Mouse (Mus musculus): Measurements from ENCODE around the gene Btn1a1. TPM values are rescaled to one million over a fixed set of nuclear protein-coding genes. Genes with fewer than 3 reads are reported as not detected.
A peak's percentile ranks its signal among the peaks of the same experiment; 100 is the strongest.

The Btn1a1 gene
- polyA plus RNA-seq, 1 experiment from 2014 or later = 0.11 TPM

DNA sequence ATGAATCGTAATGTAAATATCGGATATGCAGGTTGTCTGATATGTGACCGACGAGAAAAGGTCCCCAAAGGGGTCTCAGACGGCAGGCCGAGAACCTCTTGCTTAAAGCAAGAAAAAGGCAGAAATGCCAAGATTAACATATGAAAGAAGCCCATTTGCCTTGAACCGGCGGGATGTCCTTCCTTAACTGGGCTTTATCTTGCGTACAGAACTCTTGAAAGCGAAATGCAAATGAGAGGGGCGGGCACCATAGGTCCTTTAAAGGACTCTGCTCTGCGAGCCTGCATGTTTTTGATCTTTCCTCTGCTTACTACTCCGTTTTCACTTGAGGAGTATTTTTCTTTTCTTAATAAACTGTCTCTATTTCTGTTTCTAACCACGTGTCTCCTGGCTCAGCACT is 26.3 kb upstream of the Btn1a1 start:
- WGBS = 11% methylated on average over 14 of the region's 14 CpGs
- no peak overlapping the region for H3K27ac ChIP-seq (ENCODE audit: low read depth)
- no peaks in the 10 kb centered on the region for H3K9me3 ChIP-seq (ENCODE audit: control insufficient read depth, low read length)
- H3K9ac ChIP-seq (ENCODE audit: low read length) = no peak overlapping the region; the same call in 1 of the 2 replicates
- H3K27me3 ChIP-seq (replicated peaks; ENCODE audit: control insufficient read depth, insufficient read depth, low read length) = no peaks in the 10 kb centered on the region
- DNase-seq (ENCODE audit: low spot score) (no peak), ATAC-seq (replicated peaks; ENCODE audit: low FRiP score, low TSS enrichment, low read depth) (no peak)
- H3K4me1 ChIP-seq (replicated peaks; ENCODE audit: control insufficient read depth, insufficient read depth, low read length) = 0 out of 2 replicates have a peak, but pooled peaks cover 13% of the 10 kb centered on the region
- peak overlapping the region; percentile 46 for H3K4me2 ChIP-seq (ENCODE audit: low read length)
- H3K4me3 ChIP-seq (ENCODE audit: low read depth, low read length) = peak overlapping the region; percentile 23
- H3K36me3 ChIP-seq (ENCODE audit: control insufficient read depth, insufficient read depth, low read length) = no peaks in the 10 kb centered on the region

DNA sequence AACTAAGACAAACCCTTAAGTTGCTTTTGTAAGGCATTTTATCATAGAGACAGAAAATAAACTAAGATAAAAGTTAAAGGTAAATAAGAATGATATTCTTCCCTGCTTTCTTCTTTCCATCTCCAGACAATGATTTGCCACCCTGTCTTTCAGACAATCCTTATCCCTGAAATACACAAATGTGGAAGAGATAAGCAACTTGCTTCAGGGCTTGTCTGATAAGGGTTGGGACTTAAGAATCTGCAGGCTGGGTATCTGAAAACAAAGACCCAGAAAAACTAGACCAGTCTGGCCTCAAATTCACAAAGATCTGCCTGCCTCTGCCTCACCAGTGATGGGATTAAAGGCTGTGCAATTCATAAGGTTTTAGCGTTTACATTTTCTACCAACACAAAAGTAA is 25.6 kb upstream of the Btn1a1 start:
- Histone ChIP-seq H3K4me3 (ENCODE audit: low read depth, low read length) (no peak overlapping the region), H3K9me3 (ENCODE audit: control insufficient read depth, low read length) (no peaks in the 10 kb centered on the region), H3K36me3 (ENCODE audit: control insufficient read depth, insufficient read depth, low read length) (no peaks in the 10 kb centered on the region), H3K4me1 (replicated peaks; ENCODE audit: control insufficient read depth, insufficient read depth, low read length) (0 out of 2 replicates have a peak, but pooled peaks cover 10% of the 10 kb centered on the region), H3K27me3 (replicated peaks; ENCODE audit: control insufficient read depth, insufficient read depth, low read length) (no peaks in the 10 kb centered on the region), H3K4me2 (ENCODE audit: low read length) (no peak overlapping the region), H3K9ac (ENCODE audit: low read length) (no peak overlapping the region), H3K27ac (ENCODE audit: low read depth) (no peak overlapping the region)
- ATAC-seq (replicated peaks; ENCODE audit: low FRiP score, low TSS enrichment, low read depth) (no peak), DNase-seq (ENCODE audit: low spot score) (no peak)
- WGBS = 15% methylated on average over 1 of the region's 1 CpGs

DNA sequence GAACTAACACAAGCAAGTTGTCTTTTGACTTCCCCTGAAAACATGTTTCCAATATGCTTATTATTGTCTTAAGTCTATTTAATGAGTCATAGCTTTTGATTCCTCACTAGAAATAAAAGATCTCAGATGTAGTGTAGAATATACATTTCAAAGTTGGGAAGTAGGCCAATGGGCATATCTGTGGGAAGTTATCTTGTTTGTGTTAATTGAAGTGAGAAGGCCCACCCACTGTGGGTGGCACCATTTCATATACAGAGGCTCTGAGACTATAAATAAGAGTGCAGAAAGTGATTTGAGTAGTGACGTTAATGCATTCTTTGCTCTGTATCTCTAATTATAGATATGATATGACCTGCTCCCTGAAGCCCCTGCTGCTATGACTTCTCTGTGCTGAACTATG is 25.2 kb upstream of the Btn1a1 start:
- Histone ChIP-seq H3K27ac (ENCODE audit: low read depth) (no peak overlapping the region), H3K27me3 (replicated peaks; ENCODE audit: control insufficient read depth, insufficient read depth, low read length) (no peaks in the 10 kb centered on the region), H3K9me3 (ENCODE audit: control insufficient read depth, low read length) (no peaks in the 10 kb centered on the region), H3K4me2 (ENCODE audit: low read length) (no peak overlapping the region), H3K4me3 (ENCODE audit: low read depth, low read length) (no peak overlapping the region), H3K4me1 (replicated peaks; ENCODE audit: control insufficient read depth, insufficient read depth, low read length) (0 out of 2 replicates have a peak, but pooled peaks cover 10% of the 10 kb centered on the region), H3K9ac (ENCODE audit: low read length) (no peak overlapping the region), H3K36me3 (ENCODE audit: control insufficient read depth, insufficient read depth, low read length) (no peaks in the 10 kb centered on the region)
- DNase-seq (ENCODE audit: low spot score) (no peak), ATAC-seq (replicated peaks; ENCODE audit: low FRiP score, low TSS enrichment, low read depth) (no peak)
- 61% methylated on average over 1 of the region's 1 CpGs for WGBS

DNA sequence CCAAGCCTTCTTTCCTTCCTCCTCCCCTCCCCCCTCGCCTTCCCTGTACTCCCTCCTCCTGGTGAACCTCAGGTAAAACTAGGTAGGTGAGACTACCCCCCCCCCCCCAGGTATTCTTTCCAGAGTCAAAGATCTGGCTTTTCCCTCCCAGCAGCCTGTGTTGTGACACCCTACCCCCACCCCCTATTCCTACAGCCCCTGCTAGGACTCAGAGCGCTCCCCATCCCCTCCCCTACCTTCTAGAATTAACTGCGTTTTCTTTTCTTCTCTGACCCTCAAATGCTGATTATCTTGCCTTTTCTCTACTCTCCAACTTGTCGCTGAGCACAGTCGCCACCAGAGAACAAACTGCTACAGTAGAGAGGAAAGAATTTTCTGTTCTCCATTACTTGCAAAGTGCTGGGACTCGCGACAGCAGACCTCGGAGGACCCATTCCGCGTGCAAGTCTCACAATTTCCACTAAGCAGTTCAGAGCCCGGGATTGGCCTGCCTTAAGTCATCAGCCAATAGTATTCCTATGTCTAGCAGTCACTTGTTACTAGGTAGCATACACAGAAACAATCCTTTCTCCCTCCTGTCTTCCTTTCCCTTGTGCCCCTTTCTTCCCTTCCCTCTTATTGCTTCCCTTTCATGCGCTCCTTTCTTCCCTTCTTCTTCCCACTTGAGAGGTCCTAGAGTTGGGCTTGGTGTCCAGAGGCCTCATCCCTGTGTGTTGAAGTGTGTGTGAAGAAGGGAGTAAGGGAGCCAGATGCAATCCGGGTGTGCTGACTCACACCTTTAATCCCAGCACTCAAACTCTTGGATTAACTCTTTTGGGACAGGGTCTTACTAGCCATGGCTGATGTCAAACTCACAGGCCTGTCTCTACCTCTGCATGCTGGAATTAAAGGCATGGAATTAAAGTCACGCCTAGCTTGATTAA is 23.0 kb upstream of the Btn1a1 start, which contains the start of gene Btn2a2:
Gene Btn2a2, minus strand, starts transcription at position 458 of the 923 bp plus-strand sequence.
- Histone ChIP-seq H3K27ac (ENCODE audit: low read depth) (no peak within 1 kb of the TSS), H3K4me3 (ENCODE audit: low read depth, low read length) (peak within 1 kb of the TSS; percentile 37), H3K9me3 (ENCODE audit: control insufficient read depth, low read length) (no peaks in the 10 kb centered on the region), H3K27me3 (replicated peaks; ENCODE audit: control insufficient read depth, insufficient read depth, low read length) (no peaks in the 10 kb centered on the region), H3K4me2 (ENCODE audit: low read length) (peak within 1 kb of the TSS; percentile 72), H3K9ac (ENCODE audit: low read length) (0 out of 2 replicates have a peak within 1 kb of the TSS, but pooled peaks have one; percentile 27), H3K36me3 (ENCODE audit: control insufficient read depth, insufficient read depth, low read length) (no peaks in the 10 kb centered on the region), H3K4me1 (replicated peaks; ENCODE audit: control insufficient read depth, insufficient read depth, low read length) (0 out of 2 replicates have a peak, but pooled peaks cover 10% of the 10 kb centered on the region)
- peak; percentile 97 for ATAC-seq (replicated peaks; ENCODE audit: low FRiP score, low TSS enrichment, low read depth)
- 2% methylated on average over 13 of the region's 14 CpGs for WGBS
- peak; percentile 73 for DNase-seq (ENCODE audit: low spot score)

DNA sequence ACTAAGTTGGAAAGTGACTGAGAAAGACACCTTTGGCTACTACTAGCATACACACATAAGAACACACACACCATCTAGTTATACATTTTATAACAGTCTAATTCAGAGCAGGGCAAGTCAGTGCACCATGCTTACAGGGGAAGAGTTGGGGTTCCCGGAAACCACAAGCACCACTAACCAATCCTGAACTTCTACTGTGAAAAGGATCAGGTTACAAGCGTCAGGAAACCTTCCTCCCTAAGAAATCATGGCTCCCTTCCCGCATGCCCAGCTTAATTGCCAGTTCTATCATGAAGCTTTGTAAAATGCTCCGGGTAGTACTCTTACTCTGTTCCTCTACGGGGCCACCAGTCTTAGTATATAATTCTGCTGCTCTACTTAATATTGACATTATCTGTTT is 19.6 kb upstream of the Btn1a1 start:
- ATAC-seq (replicated peaks; ENCODE audit: low FRiP score, low TSS enrichment, low read depth) (no peak), DNase-seq (ENCODE audit: low spot score) (no peak)
- 45% methylated on average over 5 of the region's 5 CpGs for WGBS
- Histone ChIP-seq H3K4me2 (ENCODE audit: low read length) (no peak overlapping the region), H3K9ac (ENCODE audit: low read length) (no peak overlapping the region), H3K27me3 (replicated peaks; ENCODE audit: control insufficient read depth, insufficient read depth, low read length) (no peaks in the 10 kb centered on the region), H3K4me3 (ENCODE audit: low read depth, low read length) (no peak overlapping the region), H3K9me3 (ENCODE audit: control insufficient read depth, low read length) (no peaks in the 10 kb centered on the region), H3K36me3 (ENCODE audit: control insufficient read depth, insufficient read depth, low read length) (no peaks in the 10 kb centered on the region), H3K4me1 (replicated peaks; ENCODE audit: control insufficient read depth, insufficient read depth, low read length) (0 out of 2 replicates have a peak, but pooled peaks cover 4% of the 10 kb centered on the region), H3K27ac (ENCODE audit: low read depth) (no peak overlapping the region)

DNA sequence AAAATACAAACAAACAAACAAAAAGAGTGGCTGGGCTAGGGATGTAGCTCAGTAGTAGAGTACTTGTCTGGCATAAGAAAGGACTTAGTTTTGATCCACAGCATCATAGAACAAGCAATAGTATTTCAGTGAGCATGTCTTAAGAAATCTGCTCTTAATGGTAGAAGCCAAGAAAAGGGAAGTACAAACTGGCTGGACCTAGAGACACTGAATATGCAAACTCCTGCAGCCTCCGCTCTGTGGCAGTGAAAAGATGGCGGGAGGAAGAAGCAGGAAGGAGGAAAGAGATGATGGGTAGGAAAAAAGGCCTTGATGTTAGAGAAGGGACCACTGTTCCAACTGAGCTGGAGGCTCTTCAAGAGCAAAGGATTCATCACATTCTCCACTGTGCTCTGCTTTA is 17.5 kb upstream of the Btn1a1 start:
- Histone ChIP-seq H3K4me2 (ENCODE audit: low read length) (no peak overlapping the region), H3K9ac (ENCODE audit: low read length) (no peak overlapping the region), H3K36me3 (ENCODE audit: control insufficient read depth, insufficient read depth, low read length) (no peaks in the 10 kb centered on the region), H3K4me1 (replicated peaks; ENCODE audit: control insufficient read depth, insufficient read depth, low read length) (0 out of 2 replicates have a peak, but pooled peaks cover 4% of the 10 kb centered on the region), H3K27ac (ENCODE audit: low read depth) (no peak overlapping the region), H3K4me3 (ENCODE audit: low read depth, low read length) (no peak overlapping the region), H3K27me3 (replicated peaks; ENCODE audit: control insufficient read depth, insufficient read depth, low read length) (no peaks in the 10 kb centered on the region), H3K9me3 (ENCODE audit: control insufficient read depth, low read length) (no peaks in the 10 kb centered on the region)
- DNase-seq (ENCODE audit: low spot score) (no peak), ATAC-seq (replicated peaks; ENCODE audit: low FRiP score, low TSS enrichment, low read depth) (no peak)
- 90% methylated on average over 2 of the region's 2 CpGs for WGBS

GRCm38 (mm10) chr13:23475658-23476057 is 10.0 kb upstream of the Btn1a1 start:
- H3K4me1 ChIP-seq (replicated peaks; ENCODE audit: control insufficient read depth, insufficient read depth, low read length) = no peaks in the 10 kb centered on the region
- no peaks in the 10 kb centered on the region for H3K27me3 ChIP-seq (replicated peaks; ENCODE audit: control insufficient read depth, insufficient read depth, low read length)
- no peak overlapping the region for H3K4me2 ChIP-seq (ENCODE audit: low read length)
- H3K9me3 ChIP-seq (ENCODE audit: control insufficient read depth, low read length) = no peaks in the 10 kb centered on the region
- WGBS = 34% methylated on average over 2 of the region's 2 CpGs
- ATAC-seq (replicated peaks; ENCODE audit: low FRiP score, low TSS enrichment, low read depth) = no peak
- H3K9ac ChIP-seq (ENCODE audit: low read length) = no peak overlapping the region
- no peaks in the 10 kb centered on the region for H3K36me3 ChIP-seq (ENCODE audit: control insufficient read depth, insufficient read depth, low read length)
- no peak overlapping the region for H3K27ac ChIP-seq (ENCODE audit: low read depth)
- DNase-seq (ENCODE audit: low spot score) = no peak
- H3K4me3 ChIP-seq (ENCODE audit: low read depth, low read length) = no peak overlapping the region

GRCm38 (mm10) chr13:23466911-23467310 is 1.2 kb upstream of the Btn1a1 start:
- H3K27me3 ChIP-seq (replicated peaks; ENCODE audit: control insufficient read depth, insufficient read depth, low read length) = no peaks in the 10 kb centered on the region
- H3K27ac ChIP-seq (ENCODE audit: low read depth) = no peak overlapping the region
- H3K9me3 ChIP-seq (ENCODE audit: control insufficient read depth, low read length) = no peaks in the 10 kb centered on the region
- ATAC-seq (replicated peaks; ENCODE audit: low FRiP score, low TSS enrichment, low read depth) = peak; percentile 76
- no peak overlapping the region for H3K4me3 ChIP-seq (ENCODE audit: low read depth, low read length)
- H3K36me3 ChIP-seq (ENCODE audit: control insufficient read depth, insufficient read depth, low read length) = no peaks in the 10 kb centered on the region
- 5% methylated on average over 9 of the region's 9 CpGs for whole genome bisulfite sequencing
- DNase-seq (ENCODE audit: low spot score) = peak; percentile 86
- no peak overlapping the region for H3K4me2 ChIP-seq (ENCODE audit: low read length)
- no peak overlapping the region for H3K9ac ChIP-seq (ENCODE audit: low read length)
- peaks cover 12% of the 10 kb centered on the region; the same call in 1 of the 2 replicates for H3K4me1 ChIP-seq (replicated peaks; ENCODE audit: control insufficient read depth, insufficient read depth, low read length)
